Mouse (Mus musculus): ENCODE data around the gene H2afy2.

The H2afy2 gene

GRCm38 (mm10) chr10:61783621-61784251 lies at the start of gene H2afy2:
H2afy2 (minus strand) TSS chr10:61784147.
- DNase-seq (ENCODE audit: low spot score in 2 of 2) = peak; percentile 28 to 39

- no peak for DNase-seq (ENCODE audit: low spot score in 2 of 2)
Observed at GRCm38 (mm10) chr10:61832713-61833112, 48.8 kb upstream of the H2afy2 start.

GRCm38 (mm10) chr10:61831741-61832140 lies 47.8 kb upstream of the H2afy2 start:
- no peak for DNase-seq (ENCODE audit: low spot score in 2 of 2)

- no peak for DNase-seq (ENCODE audit: low spot score in 2 of 2)
Observed at GRCm38 (mm10) chr10:61831251-61831650, 47.3 kb upstream of the H2afy2 start.

- no peak for DNase-seq (ENCODE audit: low spot score in 2 of 2)
Observed at GRCm38 (mm10) chr10:61830817-61831216, 46.9 kb upstream of the H2afy2 start.

- DNase-seq (ENCODE audit: low spot score in 2 of 2) = no peak
Observed at GRCm38 (mm10) chr10:61829046-61829445, 45.1 kb upstream of the H2afy2 start.

GRCm38 (mm10) chr10:61827950-61828936 lies 44.3 kb upstream of the H2afy2 start:
- DNase-seq (ENCODE audit: low spot score in 2 of 2) = no peak

- DNase-seq (ENCODE audit: low spot score in 2 of 2) = no peak
Observed at GRCm38 (mm10) chr10:61826753-61827435, 42.9 kb upstream of the H2afy2 start.

- DNase-seq (ENCODE audit: low spot score in 2 of 2) = no peak
Observed at GRCm38 (mm10) chr10:61825979-61826752, 42.2 kb upstream of the H2afy2 start.

- no peak for DNase-seq (ENCODE audit: low spot score in 2 of 2)
Observed at GRCm38 (mm10) chr10:61825536-61825935, 41.6 kb upstream of the H2afy2 start.

- no peak for DNase-seq (ENCODE audit: low spot score in 2 of 2)
Observed at GRCm38 (mm10) chr10:61823731-61824115, 39.8 kb upstream of the H2afy2 start.

GRCm38 (mm10) chr10:61822968-61823730 lies 39.2 kb upstream of the H2afy2 start:
- DNase-seq (ENCODE audit: low spot score in 2 of 2) = no peak

- no peak for DNase-seq (ENCODE audit: low spot score in 2 of 2)
Observed at GRCm38 (mm10) chr10:61820050-61820449, 36.1 kb upstream of the H2afy2 start.

GRCm38 (mm10) chr10:61811987-61812386 lies 28.0 kb upstream of the H2afy2 start:
- DNase-seq (ENCODE audit: low spot score in 2 of 2) = no peak

- no peak for DNase-seq (ENCODE audit: low spot score in 2 of 2)
Observed at GRCm38 (mm10) chr10:61798133-61798576, 14.2 kb upstream of the H2afy2 start.

GRCm38 (mm10) chr10:61795458-61795857 lies 11.5 kb upstream of the H2afy2 start:
- DNase-seq (ENCODE audit: low spot score in 2 of 2) = no peak

- DNase-seq (ENCODE audit: low spot score in 2 of 2) = no peak
Observed at GRCm38 (mm10) chr10:61794971-61795370, 11.0 kb upstream of the H2afy2 start.

GRCm38 (mm10) chr10:61793015-61793414 lies 9.1 kb upstream of the H2afy2 start:
- no peak for DNase-seq (ENCODE audit: low spot score in 2 of 2)

GRCm38 (mm10) chr10:61788499-61788898 lies 4.6 kb upstream of the H2afy2 start:
- no peak for DNase-seq (ENCODE audit: low spot score in 2 of 2)

GRCm38 (mm10) chr10:61787541-61788313 lies 3.8 kb upstream of the H2afy2 start:
- DNase-seq (ENCODE audit: low spot score in 2 of 2) = no peak
